In the genomic region with DNA sequence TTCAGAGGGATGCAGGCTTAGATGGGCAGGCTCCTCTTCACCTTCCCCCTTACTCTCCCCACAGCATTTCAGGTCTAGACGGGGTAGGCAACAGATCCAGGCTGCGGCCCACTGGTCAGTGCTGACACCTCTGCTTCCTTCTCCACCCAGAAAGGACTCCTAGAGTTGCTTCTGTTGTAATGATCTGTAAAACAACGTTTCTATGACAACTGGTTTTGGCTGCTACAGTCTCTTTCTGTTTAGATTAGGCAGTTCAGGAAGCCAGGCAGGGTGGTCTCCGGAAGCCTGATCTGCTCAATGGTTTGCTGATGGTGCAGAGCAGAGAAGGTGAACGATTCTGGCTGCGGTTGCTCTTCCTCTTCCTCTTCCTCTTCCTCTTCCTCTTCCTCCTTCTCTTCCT, we compare ENCODE assay signal across 12 mouse cellular contexts. TPM values are rescaled to one million over a fixed set of nuclear protein-coding genes. Genes with fewer than 3 reads are reported as not detected.
DNase-seq lines count a peak whose midpoint lies in the region; ATAC-seq and TF ChIP-seq lines count a peak whose summit lies in the region.
"Had no signal": no experiment of that assay in that cellular context is flagged by ENCODE, and none has a peak within 500 bp of the region (broad histone marks: within the 10 kb centered on the region; RNA-seq: fewer than 3 reads in every experiment).

No protein-coding gene starts in this region.

- H3K4me2 ChIP-seq in kidney, postnatal 0 days (ENCODE audit: low read length), result no peak overlapping the region

- H3K9me3 ChIP-seq in kidney, postnatal 0 days (replicated peaks; ENCODE audit: low read length), result no peaks in the 10 kb centered on the region

- no peaks in the 10 kb centered on the region for H3K36me3 ChIP-seq in kidney, postnatal 0 days (ENCODE audit: insufficient read depth, low read length)

- DNase-seq in kidney, postnatal 0 days (ENCODE audit: low spot score), result peak; percentile 77
- DNase-seq in kidney, adult 11 months, result no peak
- DNase-seq in CD4-positive, CD25-positive, alpha-beta regulatory T cell, adult 2 months (ENCODE audit: low read depth, low spot score), result peak; percentile 54
- peak; percentile 28 for DNase-seq in lung, postnatal 25 days (ENCODE audit: low spot score)
- DNase-seq in right cerebral cortex, adult 18-20 months, result no peak
- no peak for DNase-seq in neural tube, embryonic 10.5 days (ENCODE audit: extremely low spot score, low spot score)
- DNase-seq: embryo, embryonic 11 days; right cerebral cortex, postnatal 4 days had no signal

- no peak for ATAC-seq in kidney, postnatal 0 days (replicated peaks; ENCODE audit: low FRiP score, low read depth)
- peak; percentile 27 for ATAC-seq in activated CD4-positive, CD25-positive, alpha-beta regulatory T cell, adult 4 months
- ATAC-seq: forebrain, embryonic 14.5 days had no signal

- peak overlapping the region; percentile 55 for H3K27ac ChIP-seq in kidney, postnatal 0 days

- H3K4me1 ChIP-seq in kidney, postnatal 0 days (replicated peaks; ENCODE audit: insufficient read depth, low read length), result peaks cover 24% of the 10 kb centered on the region

- no peak overlapping the region for H3K4me3 ChIP-seq in kidney, postnatal 0 days (replicated peaks; ENCODE audit: low read depth, low read length)
- H3K4me3 ChIP-seq: myocyte had no signal

- no peak for TF ChIP-seq CTCF in kidney, postnatal 0 days (IDR thresholded peaks at IDR 0.05; ENCODE audit: low read depth)

- no peaks in the 10 kb centered on the region for H3K27me3 ChIP-seq in kidney, postnatal 0 days (ENCODE audit: insufficient read depth, low read length)

- no peak overlapping the region for H3K9ac ChIP-seq in kidney, postnatal 0 days (ENCODE audit: low read depth, low read length)

- 29% methylated on average over 6 of the region's 6 CpGs for WGBS in kidney, postnatal 0 days

RNA-seq across cellular contexts. Expression of a gene that starts 23.6 kb away (rescaled TPM):
- 56.4 and 63.5 TPM in 2 replicates for polyA plus RNA-seq in kidney, postnatal 0 days (2015; fragmentation: Nextera tagmentation; extraction: Ambion mirVana)
- polyA plus RNA-seq in activated CD4-positive, CD25-positive, alpha-beta regulatory T cell, adult 4 months (2017; shearing (Covaris generic)), result 100 to 1,000 TPM; 134 to 172 TPM

RNA-seq across cellular contexts. Expression of a gene that starts 42.8 kb away (rescaled TPM):
- 0.41 and 0.78 TPM in 2 replicates for polyA plus RNA-seq in kidney, postnatal 0 days (2015; fragmentation: Nextera tagmentation; extraction: Ambion mirVana)
- polyA plus RNA-seq in activated CD4-positive, CD25-positive, alpha-beta regulatory T cell, adult 4 months (2017; shearing (Covaris generic)), result not detected
- polyA plus RNA-seq: forebrain, embryonic 14.5 days; liver, adult 2 months; myocyte had no signal

RNA-seq across cellular contexts. Expression of a gene that starts 49.3 kb away (rescaled TPM):
- polyA plus RNA-seq in kidney, postnatal 0 days (2015; fragmentation: Nextera tagmentation; extraction: Ambion mirVana), result 32.9 and 35.0 TPM in 2 replicates
- 1 to 10 TPM; 6.9 to 8.3 TPM for polyA plus RNA-seq in activated CD4-positive, CD25-positive, alpha-beta regulatory T cell, adult 4 months (2017; shearing (Covaris generic))
- polyA plus RNA-seq: forebrain, embryonic 14.5 days had no signal

Comparison
In these comparisons a context has a peak if more than half of its experiments do, and no peak if none do; other contexts are left out.
1. DNase-seq: peak in kidney, postnatal 0 days (single experiment), CD4-positive, CD25-positive, alpha-beta regulatory T cell, adult 2 months (single experiment) and lung, postnatal 25 days (single experiment); none in kidney, adult 11 months (single experiment), right cerebral cortex, adult 18-20 months (single experiment) and neural tube, embryonic 10.5 days (single experiment).